Mouse (Mus musculus): ENCODE measurements around the gene Gpsm3.

GRCm38 (mm10) chr17:34589206-34589605 is 400 bp upstream of the Gpsm3 start:
- TF ChIP-seq MYC (IDR thresholded peaks at IDR 0.05; ENCODE audit: low read depth, low read length) (no peak), CHD2 (IDR thresholded peaks at IDR 0.05; ENCODE audit: low read length) (no peak), BHLHE40 (IDR thresholded peaks at IDR 0.05; ENCODE audit: low read depth, low read length) (no peak), CTCF (conservative IDR thresholded peaks at IDR 0.05 in 1 of 2, IDR thresholded peaks at IDR 0.05 in 1 of 2; ENCODE audit: low read depth in 2 of 2, low read length in 2 of 2) (no peak), POLR2A (IDR thresholded peaks at IDR 0.05; ENCODE audit: low read depth, low read length) (no peak), POLR2AphosphoS2 (IDR thresholded peaks at IDR 0.05; ENCODE audit: low read depth, low read length) (no peak), EP300 (IDR thresholded peaks at IDR 0.05; ENCODE audit: low read length) (no peak), TCF12 (IDR thresholded peaks at IDR 0.05; ENCODE audit: low read depth, low read length) (no peak), ZMIZ1 (IDR thresholded peaks at IDR 0.05; ENCODE audit: low read depth, low read length) (no peak)

Data from CH12.LX (cell line).